Mouse (Mus musculus) midbrain, embryonic 15.5 days (tissue): Measurements from ENCODE around the gene Tsku. TPM values are rescaled to one million over a fixed set of nuclear protein-coding genes. Genes with fewer than 3 reads are reported as not detected.
A peak's percentile ranks its signal among the peaks of the same experiment; 100 is the strongest.

Source experiments
- ATAC-seq: fragments of 200-750 bp; cut with Nextera tagmentation; replicated peaks from 2 replicates; pipeline ENCODE4 v1.8.0; 2017; ENCODE audit warnings: moderate TSS enrichment
- H3K27ac ChIP-seq: fragments of 300-500 bp; sonication (generic); 2 replicates; pipeline ENCODE4 v1.5.1; 2015; ENCODE audit warnings: mild to moderate bottlenecking, inconsistent platforms
- H3K27me3 ChIP-seq: fragments of 300-500 bp; sonication (generic); replicated peaks from 2 replicates; pipeline ENCODE4 v1.6.1; 2015; ENCODE audit warnings: inconsistent platforms
- H3K36me3 ChIP-seq: fragments of 300-500 bp; sonication (generic); replicated peaks from 2 replicates; pipeline ENCODE4 v1.6.1; 2015; ENCODE audit warnings: inconsistent platforms
- H3K4me1 ChIP-seq: fragments of 300-500 bp; sonication (generic); 2 replicates; pipeline ENCODE4 v1.6.1; 2015; ENCODE audit warnings: inconsistent platforms
- H3K4me2 ChIP-seq: fragments of 300-500 bp; sonication (generic); 2 replicates; pipeline ENCODE4 v1.6.1; 2015; ENCODE audit warnings: inconsistent platforms, mild to moderate bottlenecking, moderate library complexity
- H3K4me3 ChIP-seq: fragments of 300-500 bp; sonication (generic); 2 replicates; pipeline ENCODE4 v1.5.1; 2015; ENCODE audit warnings: mild to moderate bottlenecking, inconsistent platforms
- H3K9ac ChIP-seq: fragments of 300-500 bp; sonication (generic); 2 replicates; pipeline ENCODE4 v1.6.1; 2015; ENCODE audit warnings: mild to moderate bottlenecking, inconsistent platforms
- H3K9me3 ChIP-seq: fragments of 300-500 bp; sonication (generic); 2 replicates; pipeline ENCODE4 v1.6.1; 2016; ENCODE audit warnings: inconsistent platforms
- WGBS: fragments of 180-500 bp; shearing (Covaris S2); methylation state at CpG from one replicate; pipeline ENCODE4 v1.1.7; 2015; ENCODE audit warnings: mixed read lengths; 5-methylcytosine and 5-hydroxymethylcytosine counted together
- polyA plus RNA-seq: library from polyadenylated mRNA; unstranded; fragments of >200 nt; fragmentation: Nextera tagmentation; extraction: Ambion mirVana; gene quantifications from 2 replicates; pipeline ENCODE4 v1.2.1, GENCODE M21; 2015

Tsku gene
- polyA plus RNA-seq, 1 experiment from 2014 or later, result 8.9 TPM

DNA sequence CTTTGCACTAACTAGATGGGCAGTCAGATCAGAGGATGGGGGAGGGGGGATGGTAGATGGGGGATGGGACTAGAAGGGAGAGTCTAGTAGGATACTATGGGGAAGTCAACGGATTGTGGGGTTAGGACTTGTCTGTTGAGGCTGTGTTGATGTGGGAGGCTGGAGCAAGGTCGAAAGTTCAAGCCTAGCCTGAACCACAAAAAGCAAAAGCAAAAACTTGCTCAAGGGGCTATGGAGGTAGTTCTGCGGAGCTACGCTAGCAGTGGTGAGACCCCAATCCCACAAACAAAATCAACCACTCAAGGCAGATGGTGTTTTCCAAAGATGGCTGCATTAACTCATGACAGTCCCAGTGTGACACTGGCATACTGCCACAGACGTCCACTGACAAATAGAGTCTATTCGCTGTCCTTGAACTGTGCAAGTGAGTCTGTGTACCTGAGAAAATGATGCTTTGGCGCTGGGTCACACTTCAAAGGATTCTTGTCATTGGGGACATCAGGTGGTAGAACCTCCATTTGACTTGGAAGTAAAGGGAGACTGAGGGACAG is 41.0 kb downstream of the Tsku start:
- 87% methylated on average over 7 of the region's 7 CpGs for WGBS
- Histone ChIP-seq H3K36me3 (no peaks in the 10 kb centered on the region), H3K4me3 (no peak overlapping the region), H3K27me3 (no peaks in the 10 kb centered on the region), H3K4me2 (no peak overlapping the region), H3K4me1 (peaks cover 8% of the 10 kb centered on the region; the same call in 1 of the 2 replicates), H3K9me3 (no peaks in the 10 kb centered on the region), H3K9ac (no peak overlapping the region), H3K27ac (no peak overlapping the region)
- no peak for ATAC-seq

DNA sequence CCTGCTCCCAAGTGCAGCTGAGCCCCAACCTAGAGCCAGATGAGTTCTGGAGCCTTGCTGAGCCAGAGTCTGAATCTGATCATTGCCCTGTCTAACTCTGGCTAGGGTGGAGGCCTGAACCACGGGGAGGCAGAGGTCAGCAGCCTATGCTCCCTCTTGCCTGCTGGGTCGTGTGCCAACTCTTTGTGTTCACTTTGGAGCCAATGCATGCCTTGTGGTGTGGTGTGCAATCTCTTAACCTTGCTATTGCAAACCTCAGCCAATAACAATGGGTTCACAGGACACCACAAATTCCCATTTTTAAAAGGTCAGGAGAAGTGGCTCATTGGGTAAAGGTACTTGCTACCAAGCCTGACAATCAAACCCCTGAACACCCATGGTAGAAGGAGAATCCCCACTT is 44.6 kb downstream of the Tsku start:
- H3K4me2 ChIP-seq, result no peak overlapping the region
- no peak overlapping the region for H3K9ac ChIP-seq
- H3K4me3 ChIP-seq, result no peak overlapping the region
- H3K9me3 ChIP-seq, result no peaks in the 10 kb centered on the region
- H3K27me3 ChIP-seq, result no peaks in the 10 kb centered on the region
- H3K27ac ChIP-seq, result no peak overlapping the region
- H3K36me3 ChIP-seq, result no peaks in the 10 kb centered on the region
- H3K4me1 ChIP-seq, result no peaks in the 10 kb centered on the region
- ATAC-seq, result no peak
- 41% methylated on average over 2 of the region's 2 CpGs for WGBS

DNA sequence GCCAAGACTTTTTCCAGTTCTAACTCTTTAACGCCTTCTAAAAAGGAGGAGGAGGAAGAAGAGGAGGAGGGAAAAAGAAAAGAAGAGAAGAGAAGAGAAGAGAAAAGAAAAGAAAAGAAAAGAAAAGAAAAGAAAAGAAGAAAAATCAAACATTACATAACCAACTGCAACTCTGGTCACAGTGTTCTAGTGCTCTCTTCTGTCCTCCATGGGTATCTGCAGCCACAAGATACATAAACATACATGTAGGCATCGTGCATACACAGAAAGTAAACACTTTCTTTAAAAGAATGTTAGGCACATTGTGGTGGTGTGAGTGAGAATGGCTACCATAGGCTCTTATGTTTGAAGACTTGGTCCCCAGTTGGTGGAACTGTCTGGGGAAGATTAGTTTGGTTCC is 46.0 kb downstream of the Tsku start:
- no peaks in the 10 kb centered on the region for H3K9me3 ChIP-seq
- no peaks in the 10 kb centered on the region for H3K4me1 ChIP-seq
- H3K4me2 ChIP-seq, result no peak overlapping the region
- no peak overlapping the region for H3K9ac ChIP-seq
- WGBS, result 72% methylated on average over 2 of the region's 2 CpGs
- H3K36me3 ChIP-seq, result no peaks in the 10 kb centered on the region
- no peak overlapping the region for H3K4me3 ChIP-seq
- no peak overlapping the region for H3K27ac ChIP-seq
- ATAC-seq, result no peak
- H3K27me3 ChIP-seq, result no peaks in the 10 kb centered on the region

DNA sequence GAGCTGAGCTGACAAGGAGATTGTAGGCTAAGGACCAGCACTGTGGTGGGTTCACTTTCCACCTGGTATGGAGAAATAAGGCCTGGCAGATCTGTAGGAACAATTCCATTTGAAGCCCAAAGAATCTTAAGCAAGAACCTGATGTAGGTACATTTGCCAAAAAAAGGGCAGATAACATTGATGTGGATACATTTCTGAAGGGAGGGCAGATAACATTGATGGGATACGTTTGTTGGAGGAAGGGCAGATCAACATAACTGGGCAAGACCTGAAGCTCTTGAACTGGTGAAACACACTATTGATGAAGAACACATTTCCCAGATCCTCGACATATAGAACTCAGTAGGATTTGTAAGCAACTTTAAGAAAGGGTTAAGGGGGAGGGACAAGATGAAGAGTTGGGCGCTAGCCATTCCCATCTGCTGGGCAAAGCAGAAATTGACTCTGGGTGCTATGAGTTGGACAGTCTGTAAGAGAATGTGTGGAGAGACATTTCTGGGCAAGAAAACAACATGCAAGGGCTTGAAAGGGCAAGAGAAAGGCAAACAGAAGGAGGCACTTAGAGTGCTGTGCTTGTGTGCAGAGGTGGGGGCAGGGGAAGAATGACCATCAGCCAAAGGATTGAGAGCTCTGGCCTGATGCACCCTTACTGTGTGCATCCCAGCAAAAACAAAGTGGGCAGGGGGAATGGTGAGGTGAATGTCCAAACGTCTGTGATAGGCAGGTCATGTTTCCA is 48.8 kb downstream of the Tsku start:
- H3K9me3 ChIP-seq, result no peaks in the 10 kb centered on the region
- no peak overlapping the region for H3K27ac ChIP-seq
- H3K9ac ChIP-seq, result no peak overlapping the region
- 73% methylated on average over 4 of the region's 4 CpGs for WGBS
- no peak for ATAC-seq
- H3K27me3 ChIP-seq, result no peaks in the 10 kb centered on the region
- peaks cover 8% of the 10 kb centered on the region for H3K4me1 ChIP-seq
- no peaks in the 10 kb centered on the region for H3K36me3 ChIP-seq
- H3K4me2 ChIP-seq, result no peak overlapping the region
- no peak overlapping the region for H3K4me3 ChIP-seq

DNA sequence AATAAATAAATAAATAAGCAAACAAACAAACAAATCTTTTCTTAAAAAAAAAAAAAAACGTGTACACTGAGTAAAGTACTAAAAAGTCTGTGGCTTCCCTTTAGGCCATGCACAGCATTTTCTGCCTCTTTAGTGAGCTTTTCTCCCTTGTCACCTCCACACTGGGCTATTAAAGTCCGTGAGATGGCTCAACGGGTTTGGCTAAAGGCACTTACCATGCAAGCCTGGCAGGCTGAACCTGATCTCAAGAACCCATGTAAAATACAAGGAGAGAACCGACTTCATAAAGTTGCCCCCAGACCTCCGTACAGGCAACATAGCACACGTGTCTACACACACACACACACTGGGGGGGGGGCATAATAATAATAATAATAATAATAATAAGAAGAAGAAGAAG is 50.9 kb downstream of the Tsku start:
- no peaks in the 10 kb centered on the region for H3K9me3 ChIP-seq
- 66% methylated on average over 6 of the region's 6 CpGs for WGBS
- no peak overlapping the region for H3K27ac ChIP-seq
- no peaks in the 10 kb centered on the region for H3K36me3 ChIP-seq
- peaks cover 8% of the 10 kb centered on the region for H3K4me1 ChIP-seq
- no peak overlapping the region for H3K4me2 ChIP-seq
- H3K4me3 ChIP-seq, result no peak overlapping the region
- H3K27me3 ChIP-seq, result no peaks in the 10 kb centered on the region
- ATAC-seq, result no peak
- H3K9ac ChIP-seq, result no peak overlapping the region

DNA sequence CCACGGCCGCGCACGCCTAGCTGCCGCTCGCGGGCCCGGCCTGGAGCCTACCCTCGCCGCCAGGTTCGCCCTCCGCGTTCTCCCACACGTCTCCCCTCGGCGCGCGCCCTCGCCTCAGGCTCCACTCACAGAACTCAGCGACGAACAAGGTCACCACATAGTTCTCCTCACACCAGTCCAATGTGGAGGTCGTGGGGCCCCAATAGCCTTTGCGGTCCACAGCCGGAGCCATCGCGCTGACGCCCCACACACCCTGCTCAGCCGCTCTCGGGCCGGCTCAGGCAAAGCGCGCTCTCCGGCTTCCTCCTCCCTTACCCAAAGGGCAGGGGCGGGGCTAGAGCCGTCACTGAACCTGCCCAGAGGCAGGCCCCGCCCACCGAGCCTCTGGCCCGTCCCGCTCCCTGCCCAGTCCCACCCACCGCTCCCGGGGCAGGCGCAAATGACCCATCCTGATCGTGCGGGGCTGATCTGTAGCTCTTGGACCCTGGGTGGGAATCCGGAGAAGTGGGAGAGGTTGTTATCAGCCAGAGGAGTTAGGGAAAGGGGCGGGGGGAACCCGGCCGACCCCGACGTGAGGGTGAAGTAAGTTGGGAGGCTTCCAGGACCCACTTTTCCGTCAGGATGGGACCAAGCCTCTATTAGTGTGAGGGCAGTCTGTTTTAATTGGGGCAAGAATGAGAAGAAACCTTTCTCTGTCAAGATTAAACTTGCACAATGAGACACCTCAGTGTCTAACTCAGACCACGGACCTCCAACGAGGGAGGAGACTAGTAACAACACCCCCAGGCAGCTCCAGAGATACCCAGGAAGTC is 51.7 kb downstream of the Tsku start:
- Histone ChIP-seq H3K9ac (peak overlapping the region; percentile 77), H3K4me1 (peaks cover 8% of the 10 kb centered on the region), H3K27ac (peak overlapping the region; percentile 58), H3K36me3 (no peaks in the 10 kb centered on the region), H3K4me2 (peak overlapping the region; percentile 81), H3K4me3 (peak overlapping the region; percentile 55), H3K27me3 (no peaks in the 10 kb centered on the region), H3K9me3 (no peaks in the 10 kb centered on the region)
- under 1% methylated on average over 53 of the region's 53 CpGs for WGBS
- ATAC-seq, result peak; percentile 98

DNA sequence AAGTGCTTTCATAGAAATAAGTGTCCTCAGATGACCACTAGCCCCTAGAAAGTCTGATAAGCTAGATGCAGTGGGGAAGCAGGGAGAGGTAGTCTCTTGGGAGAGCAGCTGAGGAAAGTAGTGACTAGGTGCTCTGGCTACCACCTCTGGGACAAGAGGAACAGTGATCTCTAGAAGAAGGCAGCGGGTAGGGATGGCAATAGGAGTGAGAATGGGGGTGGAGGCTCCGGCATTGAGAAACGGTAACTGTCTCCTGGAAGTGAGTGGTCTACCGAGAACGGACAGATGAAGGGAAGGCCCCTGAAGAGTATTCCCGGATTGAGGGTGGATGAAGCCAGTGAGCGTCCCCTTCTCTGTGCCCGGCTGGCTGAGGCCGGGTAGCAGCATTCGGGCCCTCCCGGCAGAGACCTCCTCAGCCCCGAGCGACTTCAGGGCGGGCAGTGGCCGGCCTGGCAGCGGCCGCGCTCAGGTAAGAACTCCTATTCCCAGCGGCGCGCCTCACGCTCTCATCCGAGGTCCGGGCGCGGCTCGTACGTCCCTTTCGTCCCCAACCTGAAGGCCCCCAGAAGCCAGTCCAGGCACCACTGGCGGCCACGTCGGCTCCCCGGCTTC is 52.4 kb downstream of the Tsku start:
- WGBS, result under 1% methylated on average over 33 of the region's 33 CpGs
- ATAC-seq, result peak; percentile 80; the same call in 1 of the 2 replicates
- H3K4me1 ChIP-seq, result peaks cover 8% of the 10 kb centered on the region

DNA sequence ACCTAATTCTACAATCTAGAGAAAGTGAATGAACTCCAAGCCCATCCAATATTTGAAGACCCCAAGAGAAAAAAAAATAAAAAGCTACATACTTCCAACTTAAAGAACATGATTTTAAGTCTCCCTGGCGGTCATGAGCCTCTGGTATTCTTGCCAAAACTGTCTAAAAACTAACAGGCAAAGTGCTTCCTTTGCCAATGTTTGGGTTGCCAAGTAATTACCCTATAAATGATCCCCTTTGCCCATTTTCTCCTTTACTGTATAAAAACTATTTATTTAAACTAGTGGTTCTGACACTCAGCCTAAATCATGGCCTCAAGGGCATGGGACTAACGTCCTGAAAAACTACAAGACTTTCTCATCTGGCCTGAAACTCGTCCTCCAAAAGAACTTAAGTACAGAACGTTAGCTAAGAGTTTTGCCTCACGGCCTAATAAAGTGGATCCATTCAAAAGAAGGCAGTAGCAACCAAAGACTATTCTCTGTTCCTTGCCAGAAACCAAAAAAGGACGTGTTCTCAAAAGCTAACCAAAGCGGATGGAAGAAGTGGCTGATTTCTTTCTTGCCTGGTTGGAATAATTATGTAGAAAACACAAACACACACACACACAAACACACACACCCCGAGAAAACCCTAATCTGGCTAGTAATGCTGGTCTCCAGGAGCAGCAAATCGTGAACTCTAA is 53.1 kb downstream of the Tsku start:
- Histone ChIP-seq H3K4me2 (peak overlapping the region; percentile 81), H3K4me3 (peak overlapping the region; percentile 55), H3K27ac (no peak overlapping the region), H3K4me1 (peaks cover 8% of the 10 kb centered on the region), H3K36me3 (no peaks in the 10 kb centered on the region), H3K9ac (peak overlapping the region; percentile 77; the same call in 1 of the 2 replicates), H3K27me3 (no peaks in the 10 kb centered on the region), H3K9me3 (no peaks in the 10 kb centered on the region)
- WGBS, result 40% methylated on average over 9 of the region's 9 CpGs
- no peak for ATAC-seq

More for the DNA sequence above, 52.4 kb downstream of the Tsku start:
- peak overlapping the region; percentile 77 for H3K9ac ChIP-seq
- peak overlapping the region; percentile 81 for H3K4me2 ChIP-seq
- H3K27me3 ChIP-seq, result no peaks in the 10 kb centered on the region
- H3K4me3 ChIP-seq, result peak overlapping the region; percentile 55
- peak overlapping the region; percentile 58 for H3K27ac ChIP-seq
- H3K36me3 ChIP-seq, result no peaks in the 10 kb centered on the region
- no peaks in the 10 kb centered on the region for H3K9me3 ChIP-seq

DNA sequence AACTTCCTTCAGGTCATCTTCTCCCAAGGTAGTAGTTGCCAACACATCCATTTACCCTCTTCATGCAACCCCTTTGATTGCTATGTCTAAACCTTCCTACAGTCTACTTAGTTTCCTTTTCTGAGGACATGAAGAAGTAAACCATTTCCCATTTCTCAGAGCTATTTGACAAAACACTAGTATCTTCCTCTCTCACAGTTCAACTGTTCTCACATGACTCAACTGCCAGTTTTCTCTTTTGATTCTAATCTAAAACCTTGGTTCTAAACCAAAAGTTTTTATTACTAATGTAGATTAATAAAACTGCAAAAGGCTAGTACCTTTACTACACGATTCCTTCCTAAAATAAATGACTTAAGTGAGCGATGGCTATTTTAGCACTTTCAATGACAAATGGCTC is 53.7 kb downstream of the Tsku start:
- peak overlapping the region; percentile 81; the same call in 1 of the 2 replicates for H3K4me2 ChIP-seq
- no peak overlapping the region for H3K9ac ChIP-seq
- H3K27ac ChIP-seq, result no peak overlapping the region
- H3K36me3 ChIP-seq, result no peaks in the 10 kb centered on the region
- no peaks in the 10 kb centered on the region for H3K27me3 ChIP-seq
- peaks cover 8% of the 10 kb centered on the region for H3K4me1 ChIP-seq
- no peak for ATAC-seq
- no peak overlapping the region for H3K4me3 ChIP-seq
- WGBS, result 90% methylated on average over 2 of the region's 2 CpGs
- no peaks in the 10 kb centered on the region for H3K9me3 ChIP-seq
